Mouse (Mus musculus): ENCODE measurements around the gene Srpk2.

DNA sequence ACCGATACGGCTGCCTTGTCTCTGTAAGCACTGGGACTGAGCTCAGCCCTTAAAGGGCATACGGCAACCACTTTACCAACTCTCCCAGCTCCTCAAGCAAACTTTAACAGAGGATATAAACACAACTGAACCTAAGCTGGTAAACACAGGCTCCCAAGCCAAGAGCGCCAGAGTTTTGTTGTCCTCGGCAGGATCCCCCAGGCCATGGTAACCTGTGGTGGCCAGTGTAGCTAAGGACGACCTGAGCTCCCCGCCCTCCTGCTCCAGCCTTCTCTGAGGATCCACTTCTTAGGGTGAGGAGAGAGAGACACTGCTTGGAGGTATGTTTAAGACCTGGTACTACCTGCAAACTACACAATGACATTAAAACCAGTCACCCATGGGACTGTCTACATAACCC lies 171.9 kb downstream of the Srpk2 start:
- TF ChIP-seq POLR2A (IDR thresholded peaks at IDR 0.05; ENCODE audit: low read depth, low read length) = no peak
- no peak for TF ChIP-seq CTCF (IDR thresholded peaks at IDR 0.05; ENCODE audit: borderline replicate concordance, insufficient read depth, low read length)

All from embryonic fibroblast, embryonic 13.5 days (primary cell).